Mouse (Mus musculus) lung, postnatal 10 days (tissue): ENCODE results near the gene Cacnb1.

ENCODE experiments used
- DNase-seq: peaks from one replicate; pipeline ENCODE4 v3.0.0; 2021

The Cacnb1 gene

GRCm38 (mm10) chr11:97985727-97986677, 36.8 kb downstream of the Cacnb1 start, which contains the start of gene Plxdc1:
TSS of gene Plxdc1 (minus strand) at chr11:97986444.
- no peak for DNase-seq

- DNase-seq: no peak
These were observed 38.9 kb downstream of the Cacnb1 start for GRCm38 (mm10) chr11:97983983-97984382.

GRCm38 (mm10) chr11:97983506-97983905, 39.3 kb downstream of the Cacnb1 start:
- no peak for DNase-seq

- DNase-seq: no peak
These were observed 40.1 kb downstream of the Cacnb1 start for GRCm38 (mm10) chr11:97982721-97983120.

GRCm38 (mm10) chr11:97980531-97980966, 42.3 kb downstream of the Cacnb1 start:
- no peak for DNase-seq

GRCm38 (mm10) chr11:97979824-97980495, 42.9 kb downstream of the Cacnb1 start:
- DNase-seq: no peak

GRCm38 (mm10) chr11:97978392-97978791, 44.4 kb downstream of the Cacnb1 start:
- no peak for DNase-seq

- DNase-seq: no peak
These were observed 45.0 kb downstream of the Cacnb1 start for GRCm38 (mm10) chr11:97977797-97978196.

GRCm38 (mm10) chr11:97974746-97975145, 48.1 kb downstream of the Cacnb1 start:
- no peak for DNase-seq

GRCm38 (mm10) chr11:97974141-97974540, 48.7 kb downstream of the Cacnb1 start:
- DNase-seq: no peak

GRCm38 (mm10) chr11:97972434-97972833, 50.4 kb downstream of the Cacnb1 start:
- DNase-seq: no peak

- DNase-seq: peak; percentile 89
These were observed 51.6 kb downstream of the Cacnb1 start for GRCm38 (mm10) chr11:97971232-97971631.

GRCm38 (mm10) chr11:97970771-97971170, 52.1 kb downstream of the Cacnb1 start:
- DNase-seq: no peak

GRCm38 (mm10) chr11:97968385-97968784, 54.4 kb downstream of the Cacnb1 start:
- DNase-seq: no peak

- no peak for DNase-seq
These were observed 55.7 kb downstream of the Cacnb1 start for GRCm38 (mm10) chr11:97967114-97967513.

GRCm38 (mm10) chr11:97960907-97961306, 61.9 kb downstream of the Cacnb1 start:
- DNase-seq: no peak

- no peak for DNase-seq
These were observed 63.5 kb downstream of the Cacnb1 start for GRCm38 (mm10) chr11:97959300-97959680.

- DNase-seq: no peak
These were observed 64.1 kb downstream of the Cacnb1 start for GRCm38 (mm10) chr11:97958641-97959299.

GRCm38 (mm10) chr11:97956905-97957560, 65.8 kb downstream of the Cacnb1 start:
- no peak for DNase-seq

GRCm38 (mm10) chr11:97955915-97956314, 66.9 kb downstream of the Cacnb1 start:
- DNase-seq: no peak

- no peak for DNase-seq
These were observed 67.5 kb downstream of the Cacnb1 start for GRCm38 (mm10) chr11:97955146-97955902.
